Mouse (Mus musculus) adrenal gland, postnatal 25 days (tissue): ENCODE measurements around the gene Ssbp3. TPM values are rescaled to one million over a fixed set of nuclear protein-coding genes. Genes with fewer than 3 reads are reported as not detected.

Experiments used
- DNase-seq: peaks from one replicate; pipeline ENCODE4 v3.0.0; 2021; ENCODE audit warnings: mixed read lengths
- total RNA-seq: library from RNA; stranded (reverse); gene quantifications from 2 replicates; pipeline ENCODE4 v1.2.3, GENCODE M21; 2021

Gene Ssbp3
- total RNA-seq, 1 experiment from 2014 or later, result 82.6 TPM

- DNase-seq, result no peak
These were observed 186.4 kb downstream of the Ssbp3 start, which contains the start of gene Cdcp2 for GRCm38 (mm10) chr4:107096841-107097373. Gene Cdcp2, plus strand, starts transcription at chr4:107096891.

DNA sequence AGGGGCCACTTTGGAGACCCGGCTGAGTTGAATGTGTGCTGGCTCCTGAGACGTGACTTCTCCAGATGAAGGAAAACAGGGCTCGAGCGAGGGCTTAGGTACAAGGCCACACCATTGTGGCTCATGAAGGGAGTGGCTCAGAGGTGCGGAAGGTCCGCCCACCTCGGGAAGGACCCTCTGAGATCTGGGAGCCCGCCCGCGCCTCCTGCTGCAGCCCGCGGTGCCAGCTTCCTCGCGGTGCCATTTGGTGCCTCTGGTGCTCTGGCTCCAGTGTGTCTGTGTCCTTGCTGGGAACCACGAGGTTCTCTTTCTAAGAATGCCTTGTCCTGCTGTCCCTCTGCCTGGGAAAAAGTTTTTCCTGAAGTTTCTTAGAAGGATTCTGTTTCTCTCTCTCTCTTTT is 187.4 kb downstream of the Ssbp3 start:
- DNase-seq, result no peak

GRCm38 (mm10) chr4:107098375-107098774 is 187.9 kb downstream of the Ssbp3 start:
- DNase-seq, result no peak

GRCm38 (mm10) chr4:107098791-107099525 is 188.5 kb downstream of the Ssbp3 start:
- DNase-seq, result no peak

Other genes with a start within 250 kb of the Ssbp3 start
- gene Ttc4, start 231.8 kb upstream of the Ssbp3 start, total RNA-seq, result 32.6 and 35.1 TPM in 2 replicates
- gene Mroh7, start 179.8 kb upstream of the Ssbp3 start, total RNA-seq, result 2.3 and 2.6 TPM in 2 replicates
- 0.15 TPM in 1 of 2 replicates, not detected in the other for gene Fam151a, start 176.8 kb upstream of the Ssbp3 start, total RNA-seq
- gene Acot11, start 105.7 kb upstream of the Ssbp3 start, total RNA-seq, result 32.5 and 50.9 TPM in 2 replicates
- gene Mrpl37, start 156.2 kb downstream of the Ssbp3 start, total RNA-seq, result 92.2 and 107 TPM in 2 replicates
- 18.7 and 29.8 TPM in 2 replicates for gene Cyb5rl, start 156.3 kb downstream of the Ssbp3 start, total RNA-seq
- gene Cdcp2, start 186.2 kb downstream of the Ssbp3 start, total RNA-seq, result not detected in 2 replicates